Mouse (Mus musculus): ENCODE data around the gene Slc20a1. TPM values are rescaled to one million over a fixed set of nuclear protein-coding genes. Genes with fewer than 3 reads are reported as not detected.

The Slc20a1 gene
- polyA plus RNA-seq, 2 experiments, result 42.7 to 50.7 TPM

DNA sequence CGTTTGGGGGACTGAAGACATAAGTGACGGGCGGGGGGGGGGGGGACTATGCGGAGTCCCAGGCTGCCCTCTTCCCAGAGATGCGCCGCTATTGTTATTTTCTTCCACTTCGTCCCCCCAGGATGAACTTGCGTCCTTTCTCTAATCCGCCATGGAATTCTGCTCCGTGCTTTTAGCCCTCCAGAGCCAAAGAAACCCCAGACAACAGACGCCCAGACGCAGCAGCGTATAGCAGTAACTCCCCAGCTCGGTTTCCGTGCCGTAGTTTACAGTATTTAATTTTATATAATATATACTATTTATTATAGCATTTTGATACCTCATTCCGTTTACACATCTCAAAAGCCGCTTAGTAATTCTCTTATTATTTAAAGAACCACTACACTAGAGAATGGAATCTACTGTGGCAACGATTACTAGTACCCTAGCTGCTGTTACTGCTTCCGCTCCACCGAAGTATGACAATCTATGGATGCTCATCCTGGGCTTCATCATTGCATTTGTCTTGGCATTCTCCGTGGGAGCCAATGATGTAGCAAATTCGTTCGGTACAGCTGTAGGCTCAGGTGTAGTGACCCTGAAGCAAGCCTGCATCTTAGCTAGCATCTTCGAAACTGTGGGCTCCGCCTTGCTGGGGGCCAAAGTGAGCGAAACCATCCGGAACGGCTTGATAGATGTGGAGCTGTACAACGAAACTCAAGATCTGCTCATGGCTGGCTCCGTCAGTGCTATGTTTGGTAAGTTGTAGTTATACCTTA is 943 bp downstream of the Slc20a1 start:
- peaks cover 21 to 27% of the 10 kb centered on the region in 2 experiments for H3K4me1 ChIP-seq (replicated peaks; ENCODE audit: control insufficient read depth in 2 of 2, insufficient read depth in 2 of 2, low read length in 1 of 2)
- WGBS (ENCODE audit: insufficient replicate concordance), result 14% methylated on average over 31 of the region's 31 CpGs
- H3K27ac ChIP-seq, result peak overlapping the region; percentile 73
- H3K9ac ChIP-seq (replicated peaks), result peak overlapping the region; percentile 93
- H3K27me3 ChIP-seq (ENCODE audit: control insufficient read depth, insufficient read depth, low read length), result no peaks in the 10 kb centered on the region
- TF ChIP-seq EP300 (IDR thresholded peaks at IDR 0.05; ENCODE audit: low read depth) (no peak), CTCF (IDR thresholded peaks at IDR 0.05; ENCODE audit: low read depth) (no peak)
- no peaks in the 10 kb centered on the region for H3K9me3 ChIP-seq (ENCODE audit: control insufficient read depth, low read length)
- peak overlapping the region; percentile 86 for H3K4me2 ChIP-seq (ENCODE audit: low read depth)
- peaks cover 52% of the 10 kb centered on the region for H3K36me3 ChIP-seq (replicated peaks; ENCODE audit: control insufficient read depth, insufficient read depth, low read depth)
- DNase-seq (ENCODE audit: low read depth in 3 of 3, low spot score in 3 of 3) (peak in 1 of 3 experiments; percentile 44), ATAC-seq (ENCODE audit: insufficient read depth) (no peak)
- peak overlapping the region; percentile 80 to 83 for H3K4me3 ChIP-seq (ENCODE audit: insufficient read depth in 1 of 2, low read depth in 2 of 2, low read length in 2 of 2)

DNA sequence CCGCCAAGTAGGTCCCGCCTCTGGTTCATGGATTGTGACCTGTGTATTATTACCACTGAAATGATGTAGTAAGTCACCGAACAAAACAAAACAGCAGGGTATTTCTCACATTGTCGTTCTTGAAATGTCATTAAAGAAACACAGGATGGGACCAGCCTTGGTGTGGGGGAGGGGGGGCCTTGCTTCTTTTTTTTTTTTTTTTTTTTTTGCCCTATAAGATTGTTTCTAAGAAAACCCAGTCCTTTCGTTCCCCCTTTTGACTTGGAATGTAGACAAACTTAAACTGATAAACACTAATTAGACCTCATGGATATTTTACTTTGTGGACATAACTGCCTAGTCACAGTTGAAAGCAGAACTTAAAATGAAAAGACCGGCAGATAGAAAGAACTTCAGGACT is 6.4 kb downstream of the Slc20a1 start:
- H3K4me3 ChIP-seq (ENCODE audit: insufficient read depth in 1 of 2, low read depth in 2 of 2, low read length in 2 of 2), result no peak overlapping the region
- H3K27me3 ChIP-seq (ENCODE audit: control insufficient read depth, insufficient read depth, low read length), result no peaks in the 10 kb centered on the region
- no peak overlapping the region; the same call in 1 of the 2 replicates for H3K27ac ChIP-seq
- ATAC-seq (ENCODE audit: insufficient read depth), result no peak
- no peak overlapping the region for H3K9ac ChIP-seq (replicated peaks)
- peaks cover 100% of the 10 kb centered on the region for H3K36me3 ChIP-seq (replicated peaks; ENCODE audit: control insufficient read depth, insufficient read depth, low read depth)
- DNase-seq (ENCODE audit: low read depth in 3 of 3, low spot score in 3 of 3), result no peak
- no peak for TF ChIP-seq EP300 (IDR thresholded peaks at IDR 0.05; ENCODE audit: low read depth)
- no peak for TF ChIP-seq CTCF (IDR thresholded peaks at IDR 0.05; ENCODE audit: low read depth)
- peaks cover 14 to 23% of the 10 kb centered on the region in 2 experiments for H3K4me1 ChIP-seq (replicated peaks; ENCODE audit: control insufficient read depth in 2 of 2, insufficient read depth in 2 of 2, low read length in 1 of 2)
- H3K4me2 ChIP-seq (ENCODE audit: low read depth), result no peak overlapping the region
- no peaks in the 10 kb centered on the region for H3K9me3 ChIP-seq (ENCODE audit: control insufficient read depth, low read length)
- 80% methylated on average over 6 of the region's 6 CpGs for WGBS (ENCODE audit: insufficient replicate concordance)

DNA sequence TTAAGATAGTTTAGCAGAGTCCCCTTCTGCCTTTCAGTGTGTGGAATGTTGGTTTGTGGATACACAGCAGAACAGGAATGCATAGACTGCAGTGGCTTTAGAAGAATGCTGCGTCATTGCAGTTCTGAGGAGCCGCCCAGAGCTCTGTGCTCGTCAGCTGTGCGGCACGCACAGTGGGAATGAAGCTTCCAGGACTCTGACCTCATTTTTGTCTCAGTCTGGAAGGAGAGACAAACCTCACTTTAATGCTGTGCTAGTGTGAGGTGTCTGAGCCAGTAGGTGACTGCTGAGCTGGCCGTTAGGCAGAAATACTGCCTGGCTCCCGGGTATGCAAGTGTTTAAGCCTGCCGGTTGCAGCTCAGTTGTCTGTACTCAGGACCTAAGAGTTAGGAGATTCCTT is 8.3 kb downstream of the Slc20a1 start:
- Histone ChIP-seq H3K4me1 (replicated peaks; ENCODE audit: control insufficient read depth in 2 of 2, insufficient read depth in 2 of 2, low read length in 1 of 2) (peaks cover under 1 to 17% of the 10 kb centered on the region in 2 experiments), H3K4me3 (ENCODE audit: insufficient read depth in 1 of 2, low read depth in 2 of 2, low read length in 2 of 2) (peak overlapping the region in 1 of 2 experiments; percentile 1; a peak in 1 of 4 replicates), H3K27me3 (ENCODE audit: control insufficient read depth, insufficient read depth, low read length) (no peaks in the 10 kb centered on the region), H3K9ac (replicated peaks) (peak overlapping the region; percentile 45), H3K4me2 (ENCODE audit: low read depth) (peak overlapping the region; percentile 36), H3K27ac (peak overlapping the region; percentile 66), H3K9me3 (ENCODE audit: control insufficient read depth, low read length) (no peaks in the 10 kb centered on the region), H3K36me3 (replicated peaks; ENCODE audit: control insufficient read depth, insufficient read depth, low read depth) (peaks cover 100% of the 10 kb centered on the region)
- 0 out of 2 replicates have a peak, but pooled peaks have one; percentile 20 for TF ChIP-seq EP300 (IDR thresholded peaks at IDR 0.05; ENCODE audit: low read depth)
- no peak for TF ChIP-seq CTCF (IDR thresholded peaks at IDR 0.05; ENCODE audit: low read depth)
- DNase-seq (ENCODE audit: low read depth in 3 of 3, low spot score in 3 of 3) (no peak), ATAC-seq (ENCODE audit: insufficient read depth) (peak; percentile 77)
- 80% methylated on average over 8 of the region's 8 CpGs for WGBS (ENCODE audit: insufficient replicate concordance)

DNA sequence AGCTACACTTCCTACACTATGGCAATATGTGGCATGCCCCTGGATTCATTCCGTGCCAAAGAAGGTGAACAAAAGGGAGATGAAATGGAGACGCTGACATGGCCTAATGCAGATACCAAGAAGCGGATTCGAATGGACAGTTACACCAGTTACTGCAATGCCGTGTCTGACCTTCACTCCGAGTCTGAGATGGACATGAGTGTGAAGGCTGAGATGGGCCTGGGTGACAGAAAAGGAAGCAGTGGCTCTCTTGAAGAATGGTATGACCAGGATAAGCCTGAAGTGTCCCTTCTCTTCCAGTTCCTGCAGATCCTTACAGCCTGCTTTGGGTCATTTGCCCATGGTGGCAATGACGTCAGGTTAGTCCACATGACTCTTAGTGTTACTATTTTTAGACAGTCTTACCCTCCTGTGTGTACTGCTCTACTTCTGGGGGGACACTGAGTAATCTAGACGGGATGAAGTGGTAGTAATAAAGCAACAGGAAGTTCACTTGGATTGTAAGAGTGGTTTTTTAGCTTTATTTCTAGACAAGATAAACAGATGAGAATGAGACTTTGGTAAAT is 9.7 kb downstream of the Slc20a1 start:
- Histone ChIP-seq H3K4me2 (ENCODE audit: low read depth) (peak overlapping the region; percentile 18; the same call in 1 of the 2 replicates), H3K36me3 (replicated peaks; ENCODE audit: control insufficient read depth, insufficient read depth, low read depth) (peaks cover 97% of the 10 kb centered on the region), H3K4me1 (replicated peaks; ENCODE audit: control insufficient read depth in 2 of 2, insufficient read depth in 2 of 2, low read length in 1 of 2) (peaks cover 8 to 25% of the 10 kb centered on the region in 2 experiments), H3K27me3 (ENCODE audit: control insufficient read depth, insufficient read depth, low read length) (no peaks in the 10 kb centered on the region), H3K9me3 (ENCODE audit: control insufficient read depth, low read length) (no peaks in the 10 kb centered on the region), H3K27ac (peak overlapping the region; percentile 66; the same call in 1 of the 2 replicates), H3K4me3 (ENCODE audit: insufficient read depth in 1 of 2, low read depth in 2 of 2, low read length in 2 of 2) (no peak overlapping the region), H3K9ac (replicated peaks) (no peak overlapping the region)
- TF ChIP-seq CTCF (IDR thresholded peaks at IDR 0.05; ENCODE audit: low read depth) (no peak), EP300 (IDR thresholded peaks at IDR 0.05; ENCODE audit: low read depth) (no peak)
- no peak for ATAC-seq (ENCODE audit: insufficient read depth)
- WGBS (ENCODE audit: insufficient replicate concordance), result 82% methylated on average over 8 of the region's 8 CpGs
- no peak for DNase-seq (ENCODE audit: low read depth in 3 of 3, low spot score in 3 of 3)

DNA sequence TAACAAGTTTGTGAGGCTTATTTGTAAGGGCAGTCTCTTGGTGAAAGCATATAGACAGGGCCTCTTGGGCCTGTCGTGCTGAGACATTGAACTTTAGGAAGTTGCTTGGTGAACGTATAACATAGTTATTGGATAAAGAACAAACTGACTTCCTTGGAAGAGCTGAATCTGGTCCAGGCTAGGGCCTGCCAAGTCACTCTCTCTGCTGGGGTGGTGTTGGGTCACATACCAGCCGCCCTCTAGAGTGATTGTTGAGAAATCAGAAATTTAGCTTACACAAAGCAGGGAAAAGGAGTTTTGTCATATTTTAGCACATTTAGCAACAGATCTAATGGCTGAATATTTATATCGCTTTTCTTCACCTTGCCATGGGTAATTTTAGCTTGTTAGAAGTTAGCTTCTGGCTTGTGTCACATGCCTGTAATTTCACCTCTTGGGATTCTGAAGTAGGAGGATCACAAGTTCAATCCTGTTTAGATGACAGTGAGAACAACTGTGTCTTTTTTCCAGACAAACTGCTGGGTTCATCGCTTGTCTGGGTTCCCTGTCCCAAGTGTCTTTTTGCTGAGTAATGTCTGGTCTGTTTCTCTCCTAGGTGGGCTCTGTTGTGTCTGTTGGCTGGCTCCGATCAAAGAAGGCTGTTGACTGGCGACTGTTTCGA is 11.7 kb downstream of the Slc20a1 start:
- Histone ChIP-seq H3K4me1 (replicated peaks; ENCODE audit: control insufficient read depth in 2 of 2, insufficient read depth in 2 of 2, low read length in 1 of 2) (peaks cover 23 to 43% of the 10 kb centered on the region in 2 experiments), H3K36me3 (replicated peaks; ENCODE audit: control insufficient read depth, insufficient read depth, low read depth) (peaks cover 78% of the 10 kb centered on the region), H3K9ac (replicated peaks) (no peak overlapping the region), H3K27ac (no peak overlapping the region; the same call in 1 of the 2 replicates), H3K4me2 (ENCODE audit: low read depth) (no peak overlapping the region), H3K27me3 (ENCODE audit: control insufficient read depth, insufficient read depth, low read length) (no peaks in the 10 kb centered on the region), H3K9me3 (ENCODE audit: control insufficient read depth, low read length) (no peaks in the 10 kb centered on the region), H3K4me3 (ENCODE audit: insufficient read depth in 1 of 2, low read depth in 2 of 2, low read length in 2 of 2) (no peak overlapping the region)
- WGBS (ENCODE audit: insufficient replicate concordance), result 80% methylated on average over 8 of the region's 8 CpGs
- TF ChIP-seq CTCF (IDR thresholded peaks at IDR 0.05; ENCODE audit: low read depth) (no peak), EP300 (IDR thresholded peaks at IDR 0.05; ENCODE audit: low read depth) (no peak)
- ATAC-seq (ENCODE audit: insufficient read depth) (no peak), DNase-seq (ENCODE audit: low read depth in 3 of 3, low spot score in 3 of 3) (no peak)
